Mouse (Mus musculus) liver, embryonic 14.5 days (tissue): Measurements from ENCODE around the gene Ccdc85b.

ENCODE experiments used
- CTCF ChIP-seq: IDR thresholded peaks from 2 replicates; pipeline ENCODE4 v1.5.1; 2016; ENCODE audit warnings: antibody characterized with exemption, low read depth, control low read depth
- EP300 ChIP-seq: IDR thresholded peaks from 2 replicates; pipeline ENCODE4 v1.6.1; 2016; ENCODE audit warnings: antibody characterized with exemption, low read depth

DNA sequence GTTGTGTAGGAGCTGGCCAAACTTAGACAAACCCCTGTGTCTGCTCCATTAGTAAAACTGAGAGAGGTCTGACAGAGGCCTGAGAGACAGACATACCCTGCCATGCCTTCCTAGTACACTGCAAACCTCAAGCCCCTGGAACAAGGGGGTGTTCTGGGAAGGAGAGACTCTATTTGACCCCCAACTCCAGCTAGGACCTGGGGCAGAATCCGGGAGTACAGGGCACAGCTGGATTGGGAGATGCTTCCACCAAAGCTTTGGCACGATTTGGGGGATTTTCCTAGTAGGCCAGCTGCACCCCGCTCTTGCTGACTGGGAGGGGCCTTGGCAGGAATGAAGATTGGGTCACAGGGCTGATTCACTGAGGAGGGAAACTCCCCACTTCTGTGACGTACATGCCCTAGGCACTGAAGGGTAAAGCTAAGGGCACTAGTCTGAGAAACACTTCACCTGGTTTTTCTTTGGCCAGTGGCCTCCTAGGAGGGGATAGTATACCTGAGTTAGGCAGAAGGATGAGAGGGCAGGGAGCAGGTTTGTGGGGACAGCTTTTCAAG lies 25.7 kb downstream of the Ccdc85b start:
- TF ChIP-seq CTCF: no peak
- no peak for TF ChIP-seq EP300
